Mouse (Mus musculus): ENCODE measurements around the gene Alkbh7. TPM values are rescaled to one million over a fixed set of nuclear protein-coding genes. Genes with fewer than 3 reads are reported as not detected.

Alkbh7 gene
- polyA plus RNA-seq, 1 experiment from 2014 or later, result 44.2 TPM

GRCm38 (mm10) chr17:56974708-56975240 lies 22.4 kb upstream of the Alkbh7 start:
- 78% methylated on average over 5 of the region's 5 CpGs for WGBS
- H3K9me3 ChIP-seq (replicated peaks), result no peaks in the 10 kb centered on the region
- no peak overlapping the region for H3K27ac ChIP-seq
- H3K4me3 ChIP-seq, result no peak overlapping the region
- no peaks in the 10 kb centered on the region for H3K36me3 ChIP-seq
- peaks cover 4% of the 10 kb centered on the region; the same call in 1 of the 2 replicates for H3K27me3 ChIP-seq (ENCODE audit: low read depth, poor library complexity, severe bottlenecking)
- no peaks in the 10 kb centered on the region for H3K4me1 ChIP-seq
- DNase-seq (ENCODE audit: low spot score), result no peak

DNA sequence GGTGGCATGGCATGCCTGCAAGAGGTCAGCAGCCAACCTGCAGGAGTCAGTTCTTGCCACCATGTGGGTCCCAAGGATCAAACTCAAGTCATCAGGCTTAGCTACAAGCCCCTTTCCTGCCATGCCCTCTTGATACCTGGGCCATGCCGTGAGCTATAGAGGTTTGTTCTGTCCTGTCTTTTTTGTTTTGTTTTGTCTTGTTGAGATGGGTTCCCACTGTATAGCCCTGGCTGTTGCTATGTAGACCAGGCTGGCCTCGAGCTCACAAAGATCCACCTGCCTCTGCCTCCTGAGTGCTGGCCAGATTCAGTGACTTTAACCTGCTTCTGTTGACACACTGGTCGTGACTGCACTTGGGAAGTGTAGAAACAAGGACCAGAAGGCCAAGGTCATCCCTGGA lies 21.7 kb upstream of the Alkbh7 start:
- H3K36me3 ChIP-seq, result no peaks in the 10 kb centered on the region
- 82% methylated on average over 3 of the region's 3 CpGs for WGBS
- H3K9me3 ChIP-seq (replicated peaks), result no peaks in the 10 kb centered on the region
- no peaks in the 10 kb centered on the region for H3K4me1 ChIP-seq
- no peak overlapping the region for H3K27ac ChIP-seq
- H3K4me3 ChIP-seq, result no peak overlapping the region
- DNase-seq (ENCODE audit: low spot score), result no peak
- H3K27me3 ChIP-seq (ENCODE audit: low read depth, poor library complexity, severe bottlenecking), result no peaks in the 10 kb centered on the region

DNA sequence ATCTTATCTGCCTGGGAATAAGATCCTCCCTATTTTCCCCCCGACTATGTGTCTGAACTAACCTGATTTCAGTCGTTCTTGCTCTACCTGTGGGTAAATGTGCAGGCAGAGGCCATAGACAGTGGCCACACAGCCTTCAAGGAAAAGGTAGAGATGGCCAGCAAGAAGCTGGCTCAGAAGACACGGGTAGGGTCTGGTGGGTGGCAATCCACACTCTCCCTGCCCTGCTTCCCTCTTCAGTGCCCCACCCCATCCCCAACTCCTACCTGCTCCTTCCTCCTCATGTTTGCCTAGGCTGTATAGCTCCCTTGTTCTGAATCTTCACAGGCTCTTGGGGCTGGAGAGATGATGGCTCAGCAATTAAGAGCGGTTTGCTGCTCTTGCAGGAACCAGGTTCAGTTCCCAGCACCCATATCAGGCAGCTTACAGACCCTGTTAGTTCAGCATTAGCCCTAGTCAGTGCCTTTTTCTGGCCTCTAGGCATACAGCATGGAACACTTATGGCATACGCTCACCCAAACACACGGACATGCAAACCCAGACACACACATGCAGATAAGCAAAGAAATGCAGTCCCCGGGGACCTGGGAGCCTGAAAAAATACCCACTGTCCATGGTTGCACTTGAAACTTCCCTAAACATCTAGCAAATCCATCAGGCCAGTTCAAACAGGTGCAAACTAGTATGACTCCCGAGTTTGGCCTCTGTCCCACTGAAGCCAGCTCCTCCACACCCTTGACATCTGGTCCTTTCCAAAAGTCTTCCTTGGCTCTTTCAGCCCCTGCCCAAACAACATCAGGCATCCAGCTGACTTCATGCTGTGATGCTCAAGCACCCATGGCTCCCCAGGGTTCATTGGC lies 20.4 kb upstream of the Alkbh7 start:
- Histone ChIP-seq H3K36me3 (no peaks in the 10 kb centered on the region), H3K27ac (no peak overlapping the region), H3K4me3 (no peak overlapping the region), H3K9me3 (replicated peaks) (no peaks in the 10 kb centered on the region), H3K27me3 (ENCODE audit: low read depth, poor library complexity, severe bottlenecking) (no peaks in the 10 kb centered on the region), H3K4me1 (no peaks in the 10 kb centered on the region)
- DNase-seq (ENCODE audit: low spot score), result no peak
- 78% methylated on average over 8 of the region's 8 CpGs for WGBS

GRCm38 (mm10) chr17:56979524-56979923 lies 17.6 kb upstream of the Alkbh7 start:
- no peak for DNase-seq (ENCODE audit: low spot score)
- Histone ChIP-seq H3K36me3 (no peaks in the 10 kb centered on the region), H3K4me1 (peaks cover 4% of the 10 kb centered on the region; the same call in 1 of the 2 replicates), H3K27ac (no peak overlapping the region), H3K4me3 (no peak overlapping the region), H3K27me3 (ENCODE audit: low read depth, poor library complexity, severe bottlenecking) (no peaks in the 10 kb centered on the region), H3K9me3 (replicated peaks) (no peaks in the 10 kb centered on the region)
- 27% methylated on average over 7 of the region's 8 CpGs for WGBS

- no peaks in the 10 kb centered on the region for H3K36me3 ChIP-seq
- 79% methylated on average over 7 of the region's 7 CpGs for WGBS
Measured at GRCm38 (mm10) chr17:56981049-56981448, 16.1 kb upstream of the Alkbh7 start.

DNA sequence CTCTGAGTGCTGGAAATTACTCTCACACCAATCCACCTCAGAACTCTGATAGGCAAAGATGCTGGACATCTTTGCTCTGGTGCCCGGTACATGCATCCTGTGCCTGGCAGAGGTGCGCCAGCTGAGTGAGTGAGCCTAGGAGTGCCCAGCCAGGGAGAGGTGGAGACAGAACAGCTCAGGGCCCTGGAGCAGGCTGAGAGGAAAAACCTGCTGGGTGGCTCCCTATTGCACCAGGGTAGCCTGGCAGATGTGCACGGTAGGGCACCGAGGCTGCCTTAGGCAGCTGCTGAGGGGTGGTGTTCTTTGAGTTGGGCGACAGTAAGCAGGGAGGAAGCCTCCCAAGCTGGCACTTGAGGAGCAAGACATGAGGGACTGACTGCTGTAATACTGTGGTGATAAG lies 15.1 kb upstream of the Alkbh7 start, which contains the start of gene Acer1:
TSS of gene Acer1 (minus strand) at position 114 of the 400 bp plus-strand sequence.
- H3K4me1 ChIP-seq, result peaks cover 4% of the 10 kb centered on the region; the same call in 1 of the 2 replicates
- DNase-seq (ENCODE audit: low spot score), result no peak
- H3K36me3 ChIP-seq, result no peaks in the 10 kb centered on the region
- H3K27me3 ChIP-seq (ENCODE audit: low read depth, poor library complexity, severe bottlenecking), result no peaks in the 10 kb centered on the region
- no peak within 1 kb of the TSS for H3K4me3 ChIP-seq
- H3K27ac ChIP-seq, result no peak within 1 kb of the TSS
- 82% methylated on average over 5 of the region's 5 CpGs for WGBS
- no peaks in the 10 kb centered on the region for H3K9me3 ChIP-seq (replicated peaks)

More at GRCm38 (mm10) chr17:56981049-56981448, 16.1 kb upstream of the Alkbh7 start:
- Histone ChIP-seq H3K27me3 (ENCODE audit: low read depth, poor library complexity, severe bottlenecking) (no peaks in the 10 kb centered on the region), H3K27ac (no peak overlapping the region), H3K9me3 (replicated peaks) (no peaks in the 10 kb centered on the region), H3K4me3 (no peak overlapping the region), H3K4me1 (peaks cover 4% of the 10 kb centered on the region; the same call in 1 of the 2 replicates)
- no peak for DNase-seq (ENCODE audit: low spot score)

DNA sequence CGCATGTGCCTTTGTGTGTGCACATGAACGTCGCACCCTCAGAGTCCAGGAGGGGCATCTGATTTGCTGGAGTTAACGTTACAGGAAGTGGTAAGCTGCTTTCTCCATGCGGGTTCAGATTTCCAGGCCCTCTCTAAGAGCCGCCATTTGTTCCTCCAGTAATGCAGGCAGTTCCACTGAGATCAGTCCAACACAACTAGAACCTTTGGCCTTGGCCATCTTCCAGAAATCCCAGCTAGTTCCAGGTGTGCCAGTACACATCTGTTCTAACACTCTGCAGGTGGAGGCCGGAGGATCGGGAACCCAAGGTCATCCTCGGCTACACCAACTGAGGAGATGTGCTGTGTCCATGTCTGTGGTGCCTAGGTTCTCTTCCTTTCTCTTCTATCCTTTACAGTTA lies 12.3 kb upstream of the Alkbh7 start:
- no peaks in the 10 kb centered on the region for H3K36me3 ChIP-seq
- 86% methylated on average over 9 of the region's 9 CpGs for WGBS
- DNase-seq (ENCODE audit: low spot score), result no peak

GRCm38 (mm10) chr17:56985656-56986055 lies 11.5 kb upstream of the Alkbh7 start:
- H3K27me3 ChIP-seq (ENCODE audit: low read depth, poor library complexity, severe bottlenecking), result no peaks in the 10 kb centered on the region
- 78% methylated on average over 3 of the region's 3 CpGs for WGBS
- H3K4me3 ChIP-seq, result no peak overlapping the region
- H3K4me1 ChIP-seq, result peaks cover 4% of the 10 kb centered on the region; the same call in 1 of the 2 replicates
- H3K9me3 ChIP-seq (replicated peaks), result no peaks in the 10 kb centered on the region
- no peak for DNase-seq (ENCODE audit: low spot score)
- H3K27ac ChIP-seq, result no peak overlapping the region
- no peaks in the 10 kb centered on the region for H3K36me3 ChIP-seq

More for the DNA sequence above, 12.3 kb upstream of the Alkbh7 start:
- Histone ChIP-seq H3K27me3 (ENCODE audit: low read depth, poor library complexity, severe bottlenecking) (no peaks in the 10 kb centered on the region), H3K4me1 (peaks cover 4% of the 10 kb centered on the region; the same call in 1 of the 2 replicates), H3K27ac (no peak overlapping the region), H3K4me3 (no peak overlapping the region), H3K9me3 (replicated peaks) (no peaks in the 10 kb centered on the region)

GRCm38 (mm10) chr17:56986105-56986805 lies 10.9 kb upstream of the Alkbh7 start:
- Histone ChIP-seq H3K36me3 (peaks cover 4% of the 10 kb centered on the region), H3K4me1 (peaks cover 10% of the 10 kb centered on the region), H3K9me3 (replicated peaks) (no peaks in the 10 kb centered on the region), H3K4me3 (no peak overlapping the region), H3K27ac (no peak overlapping the region), H3K27me3 (ENCODE audit: low read depth, poor library complexity, severe bottlenecking) (no peaks in the 10 kb centered on the region)
- 90% methylated on average over 3 of the region's 3 CpGs for WGBS
- no peak for DNase-seq (ENCODE audit: low spot score)

- 85% methylated on average over 7 of the region's 7 CpGs for WGBS
- DNase-seq (ENCODE audit: low spot score), result no peak
Measured at GRCm38 (mm10) chr17:56988441-56988840, 8.7 kb upstream of the Alkbh7 start.

DNA sequence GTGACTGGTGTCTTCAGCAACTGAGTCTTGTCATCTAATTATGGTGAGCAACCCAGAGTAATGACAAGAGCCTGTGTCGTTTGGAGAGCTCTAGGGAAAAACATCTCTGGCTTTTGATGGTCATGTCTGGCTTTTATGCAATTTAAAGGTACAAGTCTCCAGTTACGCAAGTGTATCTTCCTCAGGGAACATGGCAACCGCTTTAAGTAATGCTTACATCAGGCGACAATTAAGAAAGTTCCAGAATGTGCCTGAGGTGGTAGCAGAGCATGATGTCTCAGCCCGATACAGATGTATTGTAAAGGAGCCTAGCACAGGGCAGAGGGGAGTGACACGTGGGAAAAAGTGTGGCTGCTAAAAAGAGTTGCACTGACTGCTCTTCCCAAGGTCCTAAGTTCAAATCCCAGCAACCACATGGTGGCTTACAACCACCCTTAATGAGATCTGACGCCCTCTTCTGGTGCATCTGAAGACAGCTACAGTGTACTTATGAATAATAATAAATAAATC lies 8.2 kb upstream of the Alkbh7 start:
- Histone ChIP-seq H3K36me3 (peaks cover 31% of the 10 kb centered on the region), H3K4me3 (peak overlapping the region; percentile 85), H3K27me3 (ENCODE audit: low read depth, poor library complexity, severe bottlenecking) (no peaks in the 10 kb centered on the region), H3K27ac (no peak overlapping the region), H3K4me1 (peaks cover 10% of the 10 kb centered on the region), H3K9me3 (replicated peaks) (no peaks in the 10 kb centered on the region)
- DNase-seq (ENCODE audit: low spot score), result no peak
- 76% methylated on average over 7 of the region's 7 CpGs for WGBS

More at GRCm38 (mm10) chr17:56988441-56988840, 8.7 kb upstream of the Alkbh7 start:
- Histone ChIP-seq H3K27me3 (ENCODE audit: low read depth, poor library complexity, severe bottlenecking) (no peaks in the 10 kb centered on the region), H3K4me3 (no peak overlapping the region), H3K9me3 (replicated peaks) (no peaks in the 10 kb centered on the region), H3K27ac (no peak overlapping the region), H3K36me3 (peaks cover 25% of the 10 kb centered on the region), H3K4me1 (peaks cover 10% of the 10 kb centered on the region)

- WGBS, result 4% methylated on average over 25 of the region's 25 CpGs
- H3K27ac ChIP-seq, result peak overlapping the region; percentile 90
- H3K27me3 ChIP-seq (ENCODE audit: low read depth, poor library complexity, severe bottlenecking), result no peaks in the 10 kb centered on the region
- peaks cover 37% of the 10 kb centered on the region for H3K36me3 ChIP-seq
- peak overlapping the region; percentile 85 for H3K4me3 ChIP-seq
- no peaks in the 10 kb centered on the region for H3K9me3 ChIP-seq (replicated peaks)
- no peak for DNase-seq (ENCODE audit: low spot score)
- peaks cover 6% of the 10 kb centered on the region for H3K4me1 ChIP-seq
Measured at GRCm38 (mm10) chr17:56989467-56990114, 7.5 kb upstream of the Alkbh7 start.
